Mouse (Mus musculus) cortical plate, adult 2 months (tissue): ENCODE data around the gene Pklr.

Experiments used
- CTCF ChIP-seq: fragments of 200-500 bp; IDR thresholded peaks from 2 replicates; pipeline ENCODE4 v1.5.1; 2011; ENCODE audit warnings: mild to moderate bottlenecking, control low read depth, low read length; ENCODE audit not compliant: insufficient read depth; ENCODE audit errors: extremely low read depth
- POLR2A ChIP-seq: fragments of 200-500 bp; IDR thresholded peaks from 2 replicates; pipeline ENCODE4 v1.6.1; 2011; ENCODE audit warnings: mild to moderate bottlenecking, low read length, control low read depth; ENCODE audit not compliant: insufficient read depth; ENCODE audit errors: extremely low read depth

DNA sequence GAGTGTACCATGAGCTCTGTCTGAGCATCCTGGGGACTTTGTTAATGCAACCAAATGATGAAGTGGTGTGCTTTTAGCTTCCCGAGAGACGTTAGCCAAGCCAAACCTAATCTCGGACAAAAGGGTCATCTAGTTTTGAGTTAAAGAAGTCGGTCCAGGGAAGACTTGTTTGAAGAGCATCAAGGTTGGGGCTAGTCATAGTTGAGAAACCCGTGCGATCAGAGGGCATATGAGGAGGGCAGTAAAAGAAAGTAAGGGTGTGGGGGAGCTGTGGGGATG is 42.1 kb downstream of the Pklr start:
- no peak for TF ChIP-seq POLR2A
- no peak for TF ChIP-seq CTCF
